Mouse (Mus musculus) forebrain, embryonic 15.5 days (tissue): ENCODE measurements around the gene Pappa. TPM values are rescaled to one million over a fixed set of nuclear protein-coding genes. Genes with fewer than 3 reads are reported as not detected.

Source experiments
- ATAC-seq: fragments of 200-750 bp; cut with Nextera tagmentation; replicated peaks from 2 replicates; pipeline ENCODE4 v1.8.0; 2017; ENCODE audit warnings: mild to moderate bottlenecking, moderate TSS enrichment, moderate library complexity
- H3K27ac ChIP-seq: fragments of 300-500 bp; sonication (generic); replicated peaks from 2 replicates; pipeline ENCODE4 v1.5.1; 2015; ENCODE audit warnings: mild to moderate bottlenecking, inconsistent platforms
- H3K27me3 ChIP-seq: fragments of 300-500 bp; sonication (generic); 2 replicates; pipeline ENCODE4 v1.6.1; 2015; ENCODE audit warnings: inconsistent platforms
- H3K36me3 ChIP-seq: fragments of 300-500 bp; sonication (generic); 2 replicates; pipeline ENCODE4 v1.6.1; 2015; ENCODE audit warnings: mild to moderate bottlenecking, inconsistent platforms
- H3K4me1 ChIP-seq: fragments of 300-500 bp; sonication (generic); 2 replicates; pipeline ENCODE4 v1.6.1; 2015; ENCODE audit warnings: inconsistent platforms
- H3K4me2 ChIP-seq: fragments of 300-500 bp; sonication (generic); replicated peaks from 2 replicates; pipeline ENCODE4 v1.6.1; 2015; ENCODE audit warnings: mild to moderate bottlenecking, inconsistent platforms
- H3K4me3 ChIP-seq: fragments of 300-500 bp; sonication (generic); 2 replicates; pipeline ENCODE4 v1.5.1; 2015; ENCODE audit warnings: mild to moderate bottlenecking, inconsistent platforms
- H3K9ac ChIP-seq: fragments of 300-500 bp; sonication (generic); replicated peaks from 2 replicates; pipeline ENCODE4 v1.6.1; 2015; ENCODE audit warnings: mild to moderate bottlenecking, inconsistent platforms
- H3K9me3 ChIP-seq: fragments of 300-500 bp; sonication (generic); 2 replicates; pipeline ENCODE4 v1.6.1; 2016; ENCODE audit warnings: inconsistent platforms
- WGBS: fragments of 180-500 bp; shearing (Covaris S2); methylation state at CpG from one replicate; pipeline ENCODE4 v1.1.7; 2015; ENCODE audit warnings: mixed read lengths; 5-methylcytosine and 5-hydroxymethylcytosine counted together
- polyA plus RNA-seq: library from polyadenylated mRNA; unstranded; fragments of >200 nt; fragmentation: Nextera tagmentation; extraction: Ambion mirVana; gene quantifications from 2 replicates; pipeline ENCODE4 v1.2.1, GENCODE M21; 2015

The Pappa gene
- polyA plus RNA-seq, 1 experiment from 2014 or later, result 0.39 TPM

GRCm38 (mm10) chr4:65373841-65374240 is 249.9 kb downstream of the Pappa start:
- H3K27me3 ChIP-seq, result no peaks in the 10 kb centered on the region
- H3K4me2 ChIP-seq, result no peak overlapping the region
- no peaks in the 10 kb centered on the region for H3K36me3 ChIP-seq
- H3K27ac ChIP-seq, result no peak overlapping the region
- 64% methylated on average over 1 of the region's 1 CpGs for WGBS
- no peak overlapping the region for H3K9ac ChIP-seq
- H3K4me3 ChIP-seq, result no peak overlapping the region
- H3K4me1 ChIP-seq, result no peaks in the 10 kb centered on the region
- H3K9me3 ChIP-seq, result no peaks in the 10 kb centered on the region
- no peak for ATAC-seq

- no peak overlapping the region for H3K4me2 ChIP-seq
- no peaks in the 10 kb centered on the region for H3K4me1 ChIP-seq
- no peak overlapping the region for H3K4me3 ChIP-seq
- no peaks in the 10 kb centered on the region for H3K27me3 ChIP-seq
- no peaks in the 10 kb centered on the region for H3K36me3 ChIP-seq
- no peak overlapping the region for H3K27ac ChIP-seq
- no peak for ATAC-seq
- no peak overlapping the region for H3K9ac ChIP-seq
- WGBS, result 94% methylated on average over 2 of the region's 2 CpGs
- H3K9me3 ChIP-seq, result no peaks in the 10 kb centered on the region
These were observed 252.6 kb downstream of the Pappa start for GRCm38 (mm10) chr4:65376571-65376970.

- H3K36me3 ChIP-seq, result no peaks in the 10 kb centered on the region
- H3K9ac ChIP-seq, result no peak overlapping the region
- ATAC-seq, result no peak
- H3K27me3 ChIP-seq, result no peaks in the 10 kb centered on the region
- no peak overlapping the region for H3K4me3 ChIP-seq
- WGBS, result 97% methylated on average over 4 of the region's 4 CpGs
- H3K4me2 ChIP-seq, result no peak overlapping the region
- no peaks in the 10 kb centered on the region for H3K4me1 ChIP-seq
- no peak overlapping the region for H3K27ac ChIP-seq
- no peaks in the 10 kb centered on the region for H3K9me3 ChIP-seq
These were observed 255.5 kb downstream of the Pappa start for GRCm38 (mm10) chr4:65379461-65379860.

DNA sequence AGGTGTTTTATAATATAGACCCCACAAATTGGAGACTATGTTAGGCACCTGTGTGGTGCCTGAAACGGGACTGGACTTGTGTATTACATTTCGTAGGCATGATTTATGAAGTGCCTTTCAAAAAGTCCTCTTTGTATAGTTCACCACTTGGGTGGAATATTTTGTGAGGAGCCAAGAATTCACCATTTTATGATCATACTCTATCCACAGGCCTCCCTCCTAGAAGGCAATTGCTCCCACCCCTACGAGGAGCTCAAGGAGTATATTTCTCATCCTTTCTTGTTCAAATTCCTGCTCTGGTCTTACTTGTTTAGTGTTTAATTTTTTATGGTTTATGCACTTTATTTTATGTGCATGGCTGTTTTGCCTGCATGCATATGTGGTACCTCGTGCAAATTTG is 259.1 kb downstream of the Pappa start:
- ATAC-seq, result no peak
- Histone ChIP-seq H3K9ac (no peak overlapping the region), H3K27me3 (no peaks in the 10 kb centered on the region), H3K27ac (no peak overlapping the region), H3K36me3 (no peaks in the 10 kb centered on the region), H3K4me2 (no peak overlapping the region), H3K4me3 (no peak overlapping the region), H3K4me1 (no peaks in the 10 kb centered on the region), H3K9me3 (no peaks in the 10 kb centered on the region)
- 93% methylated on average over 4 of the region's 4 CpGs for WGBS

DNA sequence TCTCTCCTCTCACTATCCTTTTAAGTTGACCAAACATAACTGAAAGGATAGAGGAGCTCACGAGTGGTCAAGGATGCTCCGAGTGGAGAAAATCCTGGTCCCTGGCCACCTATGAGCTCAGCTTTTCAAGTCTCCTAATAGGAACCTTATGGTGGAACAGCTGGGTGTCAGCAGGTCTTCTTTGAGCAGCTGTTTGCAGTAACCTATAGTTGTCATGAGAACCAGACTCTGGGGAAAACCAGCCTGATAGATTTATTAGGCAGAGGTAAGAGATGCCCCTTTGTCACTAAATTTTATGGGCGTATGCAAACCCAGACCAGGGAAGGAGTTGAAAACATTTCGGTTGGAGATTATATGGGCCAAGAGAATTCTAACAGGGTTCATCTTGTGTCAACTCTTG is 267.0 kb downstream of the Pappa start:
- 87% methylated on average over 4 of the region's 4 CpGs for WGBS
- no peak for ATAC-seq
- no peaks in the 10 kb centered on the region for H3K36me3 ChIP-seq

DNA sequence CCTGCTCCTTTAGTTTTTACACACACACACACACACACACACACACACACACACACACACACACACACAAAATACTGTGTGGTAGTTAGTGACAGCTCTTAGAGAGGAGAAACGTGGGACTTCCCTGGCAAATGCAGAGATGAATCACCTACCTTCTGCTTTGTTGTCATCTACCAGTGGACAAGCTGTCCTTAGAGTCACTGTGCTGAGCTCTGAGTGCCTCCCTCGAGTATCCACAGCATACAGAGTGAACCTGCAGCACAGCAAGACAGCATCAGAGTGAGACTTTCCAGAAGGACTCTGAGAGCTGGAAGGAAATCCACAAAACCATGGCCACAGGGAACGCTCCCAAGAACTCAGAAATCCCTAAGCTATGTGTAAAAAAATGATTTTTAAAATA is 272.8 kb downstream of the Pappa start:
- Histone ChIP-seq H3K27ac (no peak overlapping the region), H3K4me2 (no peak overlapping the region), H3K9me3 (no peaks in the 10 kb centered on the region), H3K4me3 (no peak overlapping the region), H3K27me3 (no peaks in the 10 kb centered on the region), H3K4me1 (no peaks in the 10 kb centered on the region), H3K36me3 (no peaks in the 10 kb centered on the region), H3K9ac (no peak overlapping the region)
- no peak for ATAC-seq
- 70% methylated on average over 3 of the region's 3 CpGs for WGBS

More for the DNA sequence above, 267.0 kb downstream of the Pappa start:
- Histone ChIP-seq H3K27me3 (no peaks in the 10 kb centered on the region), H3K4me2 (no peak overlapping the region), H3K4me1 (no peaks in the 10 kb centered on the region), H3K4me3 (no peak overlapping the region), H3K9ac (no peak overlapping the region), H3K27ac (no peak overlapping the region), H3K9me3 (no peaks in the 10 kb centered on the region)

- Histone ChIP-seq H3K9me3 (no peaks in the 10 kb centered on the region), H3K4me1 (no peaks in the 10 kb centered on the region), H3K36me3 (no peaks in the 10 kb centered on the region), H3K27ac (no peak overlapping the region), H3K27me3 (no peaks in the 10 kb centered on the region), H3K4me2 (no peak overlapping the region), H3K9ac (no peak overlapping the region), H3K4me3 (no peak overlapping the region)
- 94% methylated on average over 4 of the region's 4 CpGs for WGBS
- ATAC-seq, result no peak
These were observed 275.5 kb downstream of the Pappa start for GRCm38 (mm10) chr4:65399457-65399856.

- no peaks in the 10 kb centered on the region for H3K9me3 ChIP-seq
- WGBS, result 93% methylated on average over 5 of the region's 5 CpGs
- no peak for ATAC-seq
These were observed 278.3 kb downstream of the Pappa start for GRCm38 (mm10) chr4:65402286-65402685.

GRCm38 (mm10) chr4:65402836-65403634 is 279.1 kb downstream of the Pappa start:
- Histone ChIP-seq H3K4me3 (no peak overlapping the region), H3K4me2 (no peak overlapping the region), H3K36me3 (no peaks in the 10 kb centered on the region), H3K27me3 (no peaks in the 10 kb centered on the region), H3K9me3 (no peaks in the 10 kb centered on the region), H3K4me1 (no peaks in the 10 kb centered on the region), H3K9ac (no peak overlapping the region), H3K27ac (no peak overlapping the region)
- WGBS, result 66% methylated on average over 6 of the region's 6 CpGs
- no peak for ATAC-seq

More at GRCm38 (mm10) chr4:65402286-65402685, 278.3 kb downstream of the Pappa start:
- H3K4me3 ChIP-seq, result no peak overlapping the region
- no peaks in the 10 kb centered on the region for H3K36me3 ChIP-seq
- H3K9ac ChIP-seq, result no peak overlapping the region
- no peaks in the 10 kb centered on the region for H3K4me1 ChIP-seq
- no peak overlapping the region for H3K4me2 ChIP-seq
- H3K27ac ChIP-seq, result no peak overlapping the region
- no peaks in the 10 kb centered on the region for H3K27me3 ChIP-seq
